Mouse (Mus musculus): ENCODE measurements around the gene Enpp4. TPM values are rescaled to one million over a fixed set of nuclear protein-coding genes. Genes with fewer than 3 reads are reported as not detected.

The Enpp4 gene
- polyA plus RNA-seq (2014; fragmentation: Nextera tagmentation; extraction: Ambion mirVana): 4.4 and 4.5 TPM in 2 replicates

- H3K27me3 ChIP-seq (replicated peaks; ENCODE audit: control insufficient read depth, insufficient read depth, low read length): no peaks in the 10 kb centered on the region
- H3K4me2 ChIP-seq (ENCODE audit: low read length): peak within 1 kb of the TSS; percentile 91
- H3K4me1 ChIP-seq (ENCODE audit: control insufficient read depth, insufficient read depth, low read length): peaks cover 5% of the 10 kb centered on the region; the same call in 1 of the 2 replicates
- peak within 1 kb of the TSS; percentile 27; the same call in 1 of the 2 replicates for H3K27ac ChIP-seq (ENCODE audit: low read depth, low read length)
- ATAC-seq (peak; percentile 100), DNase-seq (ENCODE audit: low spot score) (peak; percentile 93)
- no peaks in the 10 kb centered on the region for H3K36me3 ChIP-seq (ENCODE audit: control insufficient read depth, insufficient read depth, low read length)
- H3K4me3 ChIP-seq (ENCODE audit: low read depth, low read length): peak within 1 kb of the TSS; percentile 70
- WGBS: under 1% methylated on average over 74 of the region's 76 CpGs
- H3K9ac ChIP-seq (ENCODE audit: low read length): peak within 1 kb of the TSS; percentile 81
- no peaks in the 10 kb centered on the region for H3K9me3 ChIP-seq (replicated peaks; ENCODE audit: control insufficient read depth, low read length)
These were observed at the start of gene Enpp4 for GRCm38 (mm10) chr17:44105287-44106138. TSS of gene Enpp4 (minus strand) at chr17:44105809.

- H3K4me1 ChIP-seq (ENCODE audit: control insufficient read depth, insufficient read depth, low read length): no peaks in the 10 kb centered on the region
- H3K27me3 ChIP-seq (replicated peaks; ENCODE audit: control insufficient read depth, insufficient read depth, low read length): no peaks in the 10 kb centered on the region
- no peak overlapping the region for H3K4me2 ChIP-seq (ENCODE audit: low read length)
- DNase-seq (ENCODE audit: low spot score) (no peak), ATAC-seq (no peak)
- WGBS: 75% methylated on average over 2 of the region's 2 CpGs
- H3K27ac ChIP-seq (ENCODE audit: low read depth, low read length): no peak overlapping the region
- H3K36me3 ChIP-seq (ENCODE audit: control insufficient read depth, insufficient read depth, low read length): no peaks in the 10 kb centered on the region
- H3K9me3 ChIP-seq (replicated peaks; ENCODE audit: control insufficient read depth, low read length): no peaks in the 10 kb centered on the region
- no peak overlapping the region for H3K4me3 ChIP-seq (ENCODE audit: low read depth, low read length)
- no peak overlapping the region for H3K9ac ChIP-seq (ENCODE audit: low read length)
These were observed 49.6 kb upstream of the Enpp4 start for GRCm38 (mm10) chr17:44155204-44155603.

- DNase-seq (ENCODE audit: low spot score) (no peak), ATAC-seq (no peak)
- no peak overlapping the region for H3K4me3 ChIP-seq (ENCODE audit: low read depth, low read length)
- no peaks in the 10 kb centered on the region for H3K9me3 ChIP-seq (replicated peaks; ENCODE audit: control insufficient read depth, low read length)
- no peak overlapping the region for H3K4me2 ChIP-seq (ENCODE audit: low read length)
- 48% methylated on average over 5 of the region's 5 CpGs for WGBS
- no peaks in the 10 kb centered on the region for H3K36me3 ChIP-seq (ENCODE audit: control insufficient read depth, insufficient read depth, low read length)
- H3K9ac ChIP-seq (ENCODE audit: low read length): no peak overlapping the region
- H3K27ac ChIP-seq (ENCODE audit: low read depth, low read length): no peak overlapping the region
- H3K4me1 ChIP-seq (ENCODE audit: control insufficient read depth, insufficient read depth, low read length): no peaks in the 10 kb centered on the region
- H3K27me3 ChIP-seq (replicated peaks; ENCODE audit: control insufficient read depth, insufficient read depth, low read length): no peaks in the 10 kb centered on the region
These were observed 48.3 kb upstream of the Enpp4 start for GRCm38 (mm10) chr17:44153871-44154270.

- no peaks in the 10 kb centered on the region for H3K9me3 ChIP-seq (replicated peaks; ENCODE audit: control insufficient read depth, low read length)
- DNase-seq (ENCODE audit: low spot score) (no peak), ATAC-seq (no peak)
- no peak overlapping the region for H3K27ac ChIP-seq (ENCODE audit: low read depth, low read length)
- WGBS: 81% methylated on average over 8 of the region's 8 CpGs
- H3K4me3 ChIP-seq (ENCODE audit: low read depth, low read length): no peak overlapping the region
- no peaks in the 10 kb centered on the region for H3K4me1 ChIP-seq (ENCODE audit: control insufficient read depth, insufficient read depth, low read length)
- H3K27me3 ChIP-seq (replicated peaks; ENCODE audit: control insufficient read depth, insufficient read depth, low read length): no peaks in the 10 kb centered on the region
- H3K36me3 ChIP-seq (ENCODE audit: control insufficient read depth, insufficient read depth, low read length): no peaks in the 10 kb centered on the region
- H3K9ac ChIP-seq (ENCODE audit: low read length): no peak overlapping the region
- no peak overlapping the region for H3K4me2 ChIP-seq (ENCODE audit: low read length)
These were observed 46.3 kb upstream of the Enpp4 start for GRCm38 (mm10) chr17:44151889-44152288.

GRCm38 (mm10) chr17:44151130-44151529 lies 45.5 kb upstream of the Enpp4 start:
- Histone ChIP-seq H3K4me2 (ENCODE audit: low read length) (no peak overlapping the region), H3K9me3 (replicated peaks; ENCODE audit: control insufficient read depth, low read length) (no peaks in the 10 kb centered on the region), H3K4me3 (ENCODE audit: low read depth, low read length) (no peak overlapping the region), H3K36me3 (ENCODE audit: control insufficient read depth, insufficient read depth, low read length) (no peaks in the 10 kb centered on the region), H3K27ac (ENCODE audit: low read depth, low read length) (no peak overlapping the region), H3K9ac (ENCODE audit: low read length) (no peak overlapping the region), H3K4me1 (ENCODE audit: control insufficient read depth, insufficient read depth, low read length) (no peaks in the 10 kb centered on the region), H3K27me3 (replicated peaks; ENCODE audit: control insufficient read depth, insufficient read depth, low read length) (no peaks in the 10 kb centered on the region)
- WGBS: 72% methylated on average over 3 of the region's 3 CpGs
- ATAC-seq: no peak
- DNase-seq (ENCODE audit: low spot score): peak; percentile 17

- no peak overlapping the region for H3K9ac ChIP-seq (ENCODE audit: low read length)
- no peak for DNase-seq (ENCODE audit: low spot score)
- no peak overlapping the region for H3K4me3 ChIP-seq (ENCODE audit: low read depth, low read length)
- H3K4me2 ChIP-seq (ENCODE audit: low read length): no peak overlapping the region
- 92% methylated on average over 5 of the region's 5 CpGs for WGBS
- H3K4me1 ChIP-seq (ENCODE audit: control insufficient read depth, insufficient read depth, low read length): no peaks in the 10 kb centered on the region
- no peaks in the 10 kb centered on the region for H3K36me3 ChIP-seq (ENCODE audit: control insufficient read depth, insufficient read depth, low read length)
- no peak overlapping the region for H3K27ac ChIP-seq (ENCODE audit: low read depth, low read length)
- no peak for ATAC-seq
- no peaks in the 10 kb centered on the region for H3K9me3 ChIP-seq (replicated peaks; ENCODE audit: control insufficient read depth, low read length)
- H3K27me3 ChIP-seq (replicated peaks; ENCODE audit: control insufficient read depth, insufficient read depth, low read length): no peaks in the 10 kb centered on the region
These were observed 42.7 kb upstream of the Enpp4 start for GRCm38 (mm10) chr17:44148109-44148846.

GRCm38 (mm10) chr17:44145806-44146205 lies 40.2 kb upstream of the Enpp4 start:
- no peaks in the 10 kb centered on the region for H3K4me1 ChIP-seq (ENCODE audit: control insufficient read depth, insufficient read depth, low read length)
- DNase-seq (ENCODE audit: low spot score) (no peak), ATAC-seq (no peak)
- no peak overlapping the region for H3K4me2 ChIP-seq (ENCODE audit: low read length)
- no peak overlapping the region for H3K4me3 ChIP-seq (ENCODE audit: low read depth, low read length)
- no peak overlapping the region for H3K27ac ChIP-seq (ENCODE audit: low read depth, low read length)
- no peaks in the 10 kb centered on the region for H3K36me3 ChIP-seq (ENCODE audit: control insufficient read depth, insufficient read depth, low read length)
- 73% methylated on average over 1 of the region's 1 CpGs for WGBS
- no peaks in the 10 kb centered on the region for H3K27me3 ChIP-seq (replicated peaks; ENCODE audit: control insufficient read depth, insufficient read depth, low read length)
- H3K9me3 ChIP-seq (replicated peaks; ENCODE audit: control insufficient read depth, low read length): no peaks in the 10 kb centered on the region
- H3K9ac ChIP-seq (ENCODE audit: low read length): no peak overlapping the region

GRCm38 (mm10) chr17:44136863-44137640 lies 31.4 kb upstream of the Enpp4 start:
- no peak overlapping the region for H3K4me3 ChIP-seq (ENCODE audit: low read depth, low read length)
- no peak overlapping the region for H3K9ac ChIP-seq (ENCODE audit: low read length)
- no peak for DNase-seq (ENCODE audit: low spot score)
- H3K4me1 ChIP-seq (ENCODE audit: control insufficient read depth, insufficient read depth, low read length): no peaks in the 10 kb centered on the region
- ATAC-seq: no peak
- H3K27ac ChIP-seq (ENCODE audit: low read depth, low read length): no peak overlapping the region
- H3K27me3 ChIP-seq (replicated peaks; ENCODE audit: control insufficient read depth, insufficient read depth, low read length): no peaks in the 10 kb centered on the region
- H3K36me3 ChIP-seq (ENCODE audit: control insufficient read depth, insufficient read depth, low read length): no peaks in the 10 kb centered on the region
- H3K4me2 ChIP-seq (ENCODE audit: low read length): no peak overlapping the region
- 90% methylated on average over 10 of the region's 10 CpGs for WGBS
- H3K9me3 ChIP-seq (replicated peaks; ENCODE audit: control insufficient read depth, low read length): no peaks in the 10 kb centered on the region

Data from forebrain, embryonic 14.5 days (tissue).